Comparison of ENCODE assay signal across 12 mouse cellular contexts in the genomic region with DNA sequence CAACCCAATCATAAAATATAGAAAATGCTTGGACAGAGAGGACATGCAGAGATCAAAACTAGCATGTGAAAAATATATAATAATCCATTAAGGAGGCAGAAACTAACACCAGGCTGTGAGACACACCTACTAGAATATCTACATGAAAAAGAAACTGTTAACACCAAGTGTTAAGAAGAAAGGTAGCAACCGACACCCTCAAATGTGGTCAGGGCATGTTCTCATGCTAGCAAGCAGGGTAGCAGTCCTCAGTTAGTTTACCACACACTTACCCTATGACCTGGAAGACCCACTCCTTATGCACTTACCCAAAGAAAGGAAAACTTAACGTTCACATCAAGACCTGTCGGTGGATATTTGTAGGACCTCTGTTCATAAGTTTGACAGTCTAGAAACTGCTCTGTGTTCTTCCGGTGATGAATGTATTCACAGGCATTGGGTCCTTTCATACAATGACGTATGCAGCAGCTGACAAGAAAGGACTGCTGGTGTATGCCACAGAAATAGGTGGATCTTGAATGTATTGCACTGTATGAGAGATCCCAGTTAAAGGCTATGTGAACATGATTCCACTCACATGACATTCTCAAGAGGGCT. TPM values are rescaled to one million over a fixed set of nuclear protein-coding genes. Genes with fewer than 3 reads are reported as not detected.
A peak's percentile ranks its signal among the peaks of the same experiment; 100 is the strongest.
DNase-seq lines count a peak whose midpoint lies in the region; ATAC-seq lines count a peak whose summit lies in the region.
"Had no signal": no experiment of that assay in that cellular context is flagged by ENCODE, and none has a peak within 500 bp of the region (broad histone marks: within the 10 kb centered on the region; RNA-seq: fewer than 3 reads in every experiment).

A gene (minus strand): TSS at position 399 of the 597 bp plus-strand sequence.

- H3K9ac ChIP-seq in forebrain, embryonic 16.5 days (replicated peaks; ENCODE audit: low read depth, low read length): no peak within 1 kb of the TSS
- H3K9ac ChIP-seq in midbrain, embryonic 15.5 days: no peak within 1 kb of the TSS
- H3K9ac ChIP-seq: lung, embryonic 14.5 days had no signal

- no peak within 1 kb of the TSS for H3K4me3 ChIP-seq in forebrain, embryonic 16.5 days (replicated peaks; ENCODE audit: low read length)
- H3K4me3 ChIP-seq in midbrain, embryonic 15.5 days: no peak within 1 kb of the TSS
- H3K4me3 ChIP-seq: heart, adult 2 months had no signal

- no peaks in the 10 kb centered on the region for H3K36me3 ChIP-seq in forebrain, embryonic 16.5 days (ENCODE audit: control insufficient read depth, insufficient read depth)
- H3K36me3 ChIP-seq in midbrain, embryonic 15.5 days (replicated peaks): no peaks in the 10 kb centered on the region

- no peak within 1 kb of the TSS for H3K27ac ChIP-seq in forebrain, embryonic 16.5 days (ENCODE audit: low read length)
- H3K27ac ChIP-seq in midbrain, embryonic 15.5 days: no peak within 1 kb of the TSS
- H3K27ac ChIP-seq: heart, adult 2 months; kidney, postnatal 0 days had no signal

- WGBS in forebrain, embryonic 16.5 days: 85% methylated on average over 5 of the region's 5 CpGs
- 88% methylated on average over 5 of the region's 5 CpGs for WGBS in midbrain, embryonic 15.5 days

- no peaks in the 10 kb centered on the region for H3K9me3 ChIP-seq in forebrain, embryonic 16.5 days (ENCODE audit: control insufficient read depth, low read length)
- H3K9me3 ChIP-seq in midbrain, embryonic 15.5 days: no peaks in the 10 kb centered on the region

- H3K4me2 ChIP-seq in forebrain, embryonic 16.5 days (ENCODE audit: low read length): no peak within 1 kb of the TSS
- H3K4me2 ChIP-seq in midbrain, embryonic 15.5 days: no peak within 1 kb of the TSS
- H3K4me2 ChIP-seq: lung, embryonic 14.5 days had no signal

- H3K4me1 ChIP-seq in forebrain, embryonic 16.5 days (replicated peaks; ENCODE audit: control insufficient read depth, insufficient read depth, low read length): no peaks in the 10 kb centered on the region
- no peaks in the 10 kb centered on the region for H3K4me1 ChIP-seq in midbrain, embryonic 15.5 days

- DNase-seq in frontal cortex, adult 2 months (ENCODE audit: extremely low spot score in 1 of 2, low spot score in 1 of 2): no peak
- DNase-seq in frontal cortex, postnatal 36 days (ENCODE audit: low spot score in 2 of 2): no peak
- no peak for DNase-seq in spleen, postnatal 36 days (ENCODE audit: low spot score in 2 of 2)
- no peak for DNase-seq in urinary bladder, postnatal 14 days (ENCODE audit: low spot score)
- DNase-seq in kidney, postnatal 25 days: no peak
- DNase-seq: embryo, embryonic 11 days; heart, adult 2 months; lung, embryonic 14.5 days had no signal

- ATAC-seq in CD4-positive, CD25-positive, alpha-beta regulatory T cell, adult 4 months: peak; percentile 98
- ATAC-seq in forebrain, embryonic 16.5 days: no peak
- ATAC-seq in midbrain, embryonic 15.5 days (replicated peaks): no peak

- no peaks in the 10 kb centered on the region for H3K27me3 ChIP-seq in forebrain, embryonic 16.5 days (replicated peaks; ENCODE audit: control insufficient read depth, insufficient read depth, low read length)
- no peaks in the 10 kb centered on the region for H3K27me3 ChIP-seq in midbrain, embryonic 15.5 days (replicated peaks)

RNA-seq across cellular contexts. Expression of the gene that starts here (rescaled TPM):
- polyA plus RNA-seq in frontal cortex, adult 2 months (2012; rRNA removed): 72.0 and 76.9 TPM in 2 replicates
- polyA plus RNA-seq in CD4-positive, CD25-positive, alpha-beta regulatory T cell, adult 4 months (2017; shearing (Covaris generic)): 10 to 100 TPM in 1 of 2 experiments, 1 to 10 TPM in 1; 7.9 to 13.4 TPM
- polyA plus RNA-seq in forebrain, embryonic 16.5 days (2015; fragmentation: Nextera tagmentation; extraction: Ambion mirVana): 36.0 and 37.4 TPM in 2 replicates
- polyA plus RNA-seq in midbrain, embryonic 15.5 days (2015; fragmentation: Nextera tagmentation; extraction: Ambion mirVana): 22.4 and 25.3 TPM in 2 replicates
